Mouse (Mus musculus): Measurements from ENCODE around the gene Elk4. TPM values are rescaled to one million over a fixed set of nuclear protein-coding genes. Genes with fewer than 3 reads are reported as not detected.

The Elk4 gene
- polyA plus RNA-seq, 1 experiment from 2014 or later, result 8.1 TPM

DNA sequence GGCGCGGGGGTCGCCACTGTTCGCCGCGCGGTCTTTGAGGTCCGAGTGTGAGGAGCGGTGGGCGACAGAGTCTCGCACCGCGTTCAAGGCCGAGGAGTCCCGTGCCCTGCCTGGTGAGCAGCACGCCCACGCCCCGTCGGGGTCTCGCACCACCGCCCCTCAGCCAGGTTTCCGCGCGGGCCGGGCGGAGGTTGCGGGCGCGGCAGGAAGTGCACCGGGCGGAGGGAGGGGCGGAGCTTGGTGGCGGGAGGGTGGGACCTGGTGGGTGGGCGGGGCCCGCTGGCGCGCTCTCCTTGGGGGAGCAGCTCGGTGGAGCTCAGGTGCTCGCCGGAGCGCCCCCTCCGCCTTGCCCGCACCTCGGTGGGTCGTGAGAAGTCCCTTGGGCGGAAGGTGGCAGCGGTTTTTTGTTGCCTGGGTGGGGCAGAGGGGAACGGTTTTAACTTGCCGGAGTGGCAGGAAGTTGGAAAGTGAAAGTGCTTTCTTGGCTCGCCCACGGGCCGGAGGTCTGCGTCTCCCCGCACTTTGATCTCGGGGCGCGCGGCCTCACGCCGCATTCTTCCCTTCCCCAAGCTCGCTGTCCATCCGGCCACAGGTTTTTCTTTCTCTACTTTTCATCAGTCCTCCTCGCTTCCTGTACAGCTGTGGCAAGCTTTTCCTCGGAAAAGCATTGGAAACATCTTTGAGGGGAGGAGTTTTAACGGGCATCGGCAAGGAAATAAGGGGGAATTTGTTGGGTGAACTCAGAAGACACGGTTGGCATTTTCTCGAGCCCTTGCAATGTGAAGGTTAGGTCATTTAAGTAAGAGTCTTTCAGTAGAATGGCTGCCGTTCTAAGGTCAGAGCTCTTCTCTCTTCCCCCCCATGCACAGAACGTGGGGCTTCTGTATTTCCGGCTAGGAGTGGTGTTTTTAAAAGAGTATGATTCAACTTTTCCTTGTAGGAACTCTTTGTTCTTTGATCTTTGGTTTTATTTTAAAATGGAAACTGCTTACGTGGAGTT, 721 bp downstream of the Elk4 start:
- no peaks in the 10 kb centered on the region for H3K9me3 ChIP-seq (replicated peaks; ENCODE audit: control insufficient read depth, low read length, poor library complexity, severe bottlenecking)
- H3K4me3 ChIP-seq (ENCODE audit: low read depth, low read length), result peak overlapping the region; percentile 90
- no peaks in the 10 kb centered on the region for H3K36me3 ChIP-seq (ENCODE audit: control insufficient read depth, insufficient read depth, low read length)
- no peaks in the 10 kb centered on the region for H3K27me3 ChIP-seq (ENCODE audit: control insufficient read depth, insufficient read depth, low read depth, low read length)
- 1% methylated on average over 68 of the region's 72 CpGs for WGBS
- peak; percentile 93 for ATAC-seq
- peak overlapping the region; percentile 92 for H3K4me2 ChIP-seq (ENCODE audit: low read length)
- H3K9ac ChIP-seq (ENCODE audit: low read depth, low read length), result peak overlapping the region; percentile 94
- peaks cover 24% of the 10 kb centered on the region for H3K4me1 ChIP-seq (ENCODE audit: control insufficient read depth, insufficient read depth, low read length)
- peak overlapping the region; percentile 98 for H3K27ac ChIP-seq (ENCODE audit: low read length)

DNA sequence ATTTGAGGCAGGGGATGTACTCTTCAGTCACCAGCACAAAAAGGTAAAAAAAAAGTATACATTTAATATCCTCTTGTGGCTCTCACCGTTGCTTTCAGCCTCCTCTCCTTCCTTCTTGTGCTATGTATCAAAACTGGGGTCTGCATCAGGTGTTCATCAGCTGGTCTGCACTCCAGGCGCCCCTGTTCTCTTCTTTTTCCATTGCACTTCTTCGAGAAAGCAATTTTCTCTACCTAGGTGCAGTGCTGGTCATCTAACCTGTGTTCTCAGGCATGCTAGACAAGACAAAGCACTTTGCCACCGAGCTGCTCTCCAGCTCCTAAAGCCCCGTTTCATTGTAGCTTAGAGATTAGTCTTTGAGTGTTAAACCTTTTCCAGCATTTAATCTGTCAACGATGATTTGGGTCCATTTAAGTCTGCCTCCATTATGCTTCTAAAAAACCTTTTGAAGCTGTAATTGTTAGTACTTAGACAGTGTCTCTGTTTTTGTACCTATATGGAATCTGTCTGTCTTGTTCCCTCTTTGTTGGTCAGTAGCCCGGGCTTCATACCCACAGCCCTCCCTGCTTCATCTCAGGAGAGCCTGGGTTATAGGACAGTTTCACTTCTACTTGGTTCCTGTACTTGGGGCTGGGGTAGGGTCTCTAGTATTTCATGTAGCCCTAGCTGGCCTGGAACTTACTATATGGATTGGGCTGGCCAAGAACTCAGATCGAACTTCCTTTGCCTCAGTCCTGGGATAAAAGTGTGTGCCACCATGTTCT, 1.7 kb downstream of the Elk4 start:
- Histone ChIP-seq H3K36me3 (ENCODE audit: control insufficient read depth, insufficient read depth, low read length) (no peaks in the 10 kb centered on the region), H3K4me3 (ENCODE audit: low read depth, low read length) (peak overlapping the region; percentile 90), H3K9me3 (replicated peaks; ENCODE audit: control insufficient read depth, low read length, poor library complexity, severe bottlenecking) (no peaks in the 10 kb centered on the region), H3K4me1 (ENCODE audit: control insufficient read depth, insufficient read depth, low read length) (peaks cover 24% of the 10 kb centered on the region), H3K27me3 (ENCODE audit: control insufficient read depth, insufficient read depth, low read depth, low read length) (no peaks in the 10 kb centered on the region), H3K4me2 (ENCODE audit: low read length) (peak overlapping the region; percentile 92), H3K27ac (ENCODE audit: low read length) (no peak overlapping the region), H3K9ac (ENCODE audit: low read depth, low read length) (peak overlapping the region; percentile 94)
- ATAC-seq, result no peak
- WGBS, result 31% methylated on average over 8 of the region's 8 CpGs

DNA sequence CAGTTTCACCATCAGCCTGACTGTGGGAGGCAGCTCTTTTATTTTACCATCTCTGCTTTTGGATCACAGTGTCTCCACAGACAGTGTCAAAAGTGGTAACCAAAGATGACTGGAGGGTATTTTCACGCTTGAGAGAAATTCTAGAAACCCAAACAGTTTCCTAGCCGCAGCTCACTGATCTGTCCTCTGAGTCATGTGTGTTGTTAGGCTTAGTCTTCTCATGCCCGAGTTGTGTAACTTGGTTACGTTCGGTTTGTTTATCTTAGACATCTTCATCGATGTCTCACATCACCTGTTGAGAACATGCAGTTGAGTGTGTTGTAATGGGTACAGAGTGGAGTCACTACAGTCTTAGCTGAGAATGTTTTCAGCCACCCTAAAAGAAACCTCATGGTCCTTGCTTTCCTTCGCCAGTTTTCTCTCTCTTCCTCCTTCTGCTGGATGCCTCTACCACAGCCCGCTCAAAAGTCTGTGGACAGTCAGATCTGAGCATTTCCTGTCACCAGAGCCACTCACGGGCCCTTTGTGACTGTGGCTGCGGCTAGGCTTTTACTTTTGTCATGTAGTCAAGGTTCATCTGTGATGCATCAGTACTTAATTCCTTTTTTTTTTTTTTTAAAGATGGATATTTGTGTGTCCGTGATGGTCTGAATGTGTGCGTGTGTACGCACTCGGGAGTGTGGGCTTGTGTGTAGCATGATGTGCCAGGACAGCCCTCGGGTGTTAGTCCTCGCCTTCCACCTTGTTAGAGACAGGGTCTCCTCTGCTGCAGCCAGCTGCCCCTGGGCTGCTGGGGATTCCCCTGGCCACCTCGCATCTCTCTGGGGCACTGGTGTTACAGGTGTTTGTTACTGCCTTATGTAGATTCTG, 3.5 kb downstream of the Elk4 start:
- Histone ChIP-seq H3K4me2 (ENCODE audit: low read length) (no peak overlapping the region), H3K4me1 (ENCODE audit: control insufficient read depth, insufficient read depth, low read length) (peaks cover 24% of the 10 kb centered on the region), H3K9me3 (replicated peaks; ENCODE audit: control insufficient read depth, low read length, poor library complexity, severe bottlenecking) (no peaks in the 10 kb centered on the region), H3K9ac (ENCODE audit: low read depth, low read length) (no peak overlapping the region), H3K27me3 (ENCODE audit: control insufficient read depth, insufficient read depth, low read depth, low read length) (no peaks in the 10 kb centered on the region), H3K27ac (ENCODE audit: low read length) (no peak overlapping the region), H3K36me3 (ENCODE audit: control insufficient read depth, insufficient read depth, low read length) (peaks cover 6% of the 10 kb centered on the region; the same call in 1 of the 2 replicates), H3K4me3 (ENCODE audit: low read depth, low read length) (no peak overlapping the region)
- no peak for ATAC-seq
- WGBS, result 91% methylated on average over 17 of the region's 17 CpGs

DNA sequence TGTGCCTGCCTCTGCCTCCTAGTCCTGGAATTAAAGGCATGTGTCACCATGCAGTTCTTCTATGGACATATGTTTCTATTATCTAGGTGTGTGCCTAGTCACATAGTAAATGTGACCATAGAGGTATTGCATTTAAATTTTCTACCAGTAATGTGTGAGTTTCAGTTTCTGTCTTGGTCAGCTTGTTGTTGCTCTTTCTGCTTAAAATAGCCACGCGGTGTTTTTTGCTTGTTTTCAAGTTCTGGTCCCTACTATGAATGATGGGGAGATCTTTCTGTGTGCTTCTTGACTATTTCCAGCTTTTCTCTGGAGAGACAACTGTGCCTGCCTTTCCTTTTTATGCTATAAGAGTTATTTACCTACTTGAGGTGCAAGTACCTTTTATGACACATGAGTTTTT, 4.4 kb downstream of the Elk4 start:
- 82% methylated on average over 2 of the region's 2 CpGs for WGBS
- no peaks in the 10 kb centered on the region for H3K27me3 ChIP-seq (ENCODE audit: control insufficient read depth, insufficient read depth, low read depth, low read length)
- H3K9me3 ChIP-seq (replicated peaks; ENCODE audit: control insufficient read depth, low read length, poor library complexity, severe bottlenecking), result no peaks in the 10 kb centered on the region
- H3K4me1 ChIP-seq (ENCODE audit: control insufficient read depth, insufficient read depth, low read length), result peaks cover 21% of the 10 kb centered on the region
- no peak for ATAC-seq
- no peak overlapping the region for H3K9ac ChIP-seq (ENCODE audit: low read depth, low read length)
- H3K4me3 ChIP-seq (ENCODE audit: low read depth, low read length), result no peak overlapping the region
- no peak overlapping the region for H3K27ac ChIP-seq (ENCODE audit: low read length)
- H3K36me3 ChIP-seq (ENCODE audit: control insufficient read depth, insufficient read depth, low read length), result peaks cover 6% of the 10 kb centered on the region; the same call in 1 of the 2 replicates
- H3K4me2 ChIP-seq (ENCODE audit: low read length), result no peak overlapping the region

DNA sequence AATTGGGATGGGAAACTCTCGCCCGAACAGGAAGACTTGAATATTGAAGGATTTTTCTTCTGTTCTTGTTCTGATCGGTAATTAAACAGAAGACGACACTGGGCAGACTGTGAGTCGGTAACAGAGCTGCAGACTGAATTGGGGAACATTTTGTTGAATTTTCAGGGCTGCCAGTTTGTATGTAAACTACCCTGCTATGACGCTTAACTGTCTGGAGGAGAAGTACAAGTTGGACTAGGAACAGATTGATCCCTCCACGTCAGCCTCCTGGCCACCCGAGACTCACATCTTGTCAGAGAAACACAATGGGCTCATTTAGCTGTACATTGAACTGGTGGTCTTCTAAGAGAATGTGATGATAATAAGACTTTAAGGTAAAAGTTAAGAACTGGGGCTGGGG, 5.5 kb downstream of the Elk4 start:
- peaks cover 11% of the 10 kb centered on the region for H3K36me3 ChIP-seq (ENCODE audit: control insufficient read depth, insufficient read depth, low read length)
- no peak overlapping the region for H3K4me3 ChIP-seq (ENCODE audit: low read depth, low read length)
- H3K4me1 ChIP-seq (ENCODE audit: control insufficient read depth, insufficient read depth, low read length), result peaks cover 20% of the 10 kb centered on the region
- WGBS, result 86% methylated on average over 8 of the region's 8 CpGs
- no peak overlapping the region for H3K27ac ChIP-seq (ENCODE audit: low read length)
- H3K27me3 ChIP-seq (ENCODE audit: control insufficient read depth, insufficient read depth, low read depth, low read length), result no peaks in the 10 kb centered on the region
- H3K9me3 ChIP-seq (replicated peaks; ENCODE audit: control insufficient read depth, low read length, poor library complexity, severe bottlenecking), result no peaks in the 10 kb centered on the region
- H3K9ac ChIP-seq (ENCODE audit: low read depth, low read length), result no peak overlapping the region
- ATAC-seq, result no peak
- no peak overlapping the region for H3K4me2 ChIP-seq (ENCODE audit: low read length)

DNA sequence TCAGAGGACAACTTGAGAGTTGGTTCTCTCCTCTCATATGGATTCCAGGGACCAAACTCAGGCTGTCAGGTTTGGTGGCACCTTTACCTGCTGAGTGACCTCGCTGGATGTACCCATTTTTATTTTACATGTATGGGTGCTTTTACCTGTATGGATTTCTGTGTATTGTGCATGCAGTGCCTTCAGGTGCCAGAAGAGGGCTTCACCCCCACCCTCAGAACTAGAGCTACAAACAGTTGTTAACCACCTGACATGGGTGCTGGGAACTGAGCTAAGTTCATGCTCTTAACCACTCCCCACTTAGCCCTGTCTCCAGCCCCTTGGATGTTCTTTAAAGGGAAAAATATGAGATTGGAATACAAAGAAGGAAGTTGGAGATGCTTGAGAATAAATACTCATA, 7.4 kb downstream of the Elk4 start:
- Histone ChIP-seq H3K9me3 (replicated peaks; ENCODE audit: control insufficient read depth, low read length, poor library complexity, severe bottlenecking) (no peaks in the 10 kb centered on the region), H3K4me2 (ENCODE audit: low read length) (no peak overlapping the region), H3K4me3 (ENCODE audit: low read depth, low read length) (no peak overlapping the region), H3K27ac (ENCODE audit: low read length) (no peak overlapping the region), H3K4me1 (ENCODE audit: control insufficient read depth, insufficient read depth, low read length) (peaks cover 5% of the 10 kb centered on the region; the same call in 1 of the 2 replicates), H3K9ac (ENCODE audit: low read depth, low read length) (no peak overlapping the region), H3K36me3 (ENCODE audit: control insufficient read depth, insufficient read depth, low read length) (peaks cover 20% of the 10 kb centered on the region), H3K27me3 (ENCODE audit: control insufficient read depth, insufficient read depth, low read depth, low read length) (no peaks in the 10 kb centered on the region)
- 94% methylated on average over 1 of the region's 1 CpGs for WGBS
- no peak for ATAC-seq

DNA sequence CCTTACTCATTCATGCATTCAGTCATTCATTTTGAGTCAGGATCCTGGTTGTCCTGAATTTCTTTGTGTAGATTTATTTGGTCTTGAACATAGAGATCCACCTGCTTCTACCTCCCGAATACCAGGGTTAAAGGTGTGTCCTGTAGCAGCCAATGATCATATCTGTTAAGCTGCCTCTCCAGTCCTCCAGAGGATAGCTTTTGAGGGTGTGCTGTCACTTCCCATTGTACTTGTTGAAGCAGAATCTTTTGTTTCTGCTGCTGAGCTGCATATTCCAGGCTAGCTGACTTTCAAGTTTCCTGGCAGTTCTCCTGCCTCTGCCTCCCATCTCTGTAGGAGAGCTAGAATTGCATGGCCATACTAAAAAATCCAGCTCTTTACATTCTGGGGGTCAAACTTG, 9.3 kb downstream of the Elk4 start:
- Histone ChIP-seq H3K4me1 (ENCODE audit: control insufficient read depth, insufficient read depth, low read length) (no peaks in the 10 kb centered on the region), H3K9me3 (replicated peaks; ENCODE audit: control insufficient read depth, low read length, poor library complexity, severe bottlenecking) (no peaks in the 10 kb centered on the region), H3K9ac (ENCODE audit: low read depth, low read length) (no peak overlapping the region), H3K27me3 (ENCODE audit: control insufficient read depth, insufficient read depth, low read depth, low read length) (no peaks in the 10 kb centered on the region), H3K36me3 (ENCODE audit: control insufficient read depth, insufficient read depth, low read length) (peaks cover 26% of the 10 kb centered on the region), H3K4me2 (ENCODE audit: low read length) (no peak overlapping the region), H3K27ac (ENCODE audit: low read length) (no peak overlapping the region), H3K4me3 (ENCODE audit: low read depth, low read length) (no peak overlapping the region)
- 88% methylated on average over 1 of the region's 1 CpGs for WGBS
- no peak for ATAC-seq

DNA sequence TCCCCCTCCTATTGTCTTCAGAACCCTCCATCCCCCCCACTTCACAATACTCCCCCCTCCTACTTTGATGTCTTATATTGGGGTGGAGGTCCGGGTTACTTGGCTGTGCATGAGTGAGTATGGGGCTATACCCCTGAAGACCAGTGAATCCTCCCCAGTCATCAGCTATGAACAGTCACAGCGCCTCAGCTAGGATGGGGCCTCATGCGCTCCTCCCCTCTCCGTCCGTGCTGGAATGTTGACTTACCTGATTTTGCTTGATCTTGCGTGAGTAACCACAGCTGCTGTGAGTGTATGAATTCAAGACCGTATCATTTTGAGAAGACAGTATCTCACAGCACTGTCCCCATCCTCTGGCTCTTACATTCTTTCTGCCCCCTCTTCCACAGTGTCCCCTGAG, 12.5 kb downstream of the Elk4 start:
- H3K9ac ChIP-seq (ENCODE audit: low read depth, low read length), result no peak overlapping the region
- no peak overlapping the region for H3K4me3 ChIP-seq (ENCODE audit: low read depth, low read length)
- ATAC-seq, result no peak
- WGBS, result 96% methylated on average over 7 of the region's 7 CpGs
- H3K36me3 ChIP-seq (ENCODE audit: control insufficient read depth, insufficient read depth, low read length), result peaks cover 33% of the 10 kb centered on the region
- no peaks in the 10 kb centered on the region for H3K4me1 ChIP-seq (ENCODE audit: control insufficient read depth, insufficient read depth, low read length)
- no peak overlapping the region for H3K4me2 ChIP-seq (ENCODE audit: low read length)
- H3K27ac ChIP-seq (ENCODE audit: low read length), result no peak overlapping the region
- no peaks in the 10 kb centered on the region for H3K9me3 ChIP-seq (replicated peaks; ENCODE audit: control insufficient read depth, low read length, poor library complexity, severe bottlenecking)
- no peaks in the 10 kb centered on the region for H3K27me3 ChIP-seq (ENCODE audit: control insufficient read depth, insufficient read depth, low read depth, low read length)

Data from midbrain, embryonic 16.5 days (tissue).